8 mouse cellular contexts compared by ENCODE assay signal in genomic region chr12:72761230-72761648, GRCm38 (mm10). TPM values are rescaled to one million over a fixed set of nuclear protein-coding genes. Genes with fewer than 3 reads are reported as not detected.
DNase-seq lines count a peak whose midpoint lies in the region; ATAC-seq and TF ChIP-seq lines count a peak whose summit lies in the region.

No protein-coding gene starts in this region.

- WGBS in heart, embryonic 15.5 days, result 0% methylated on average over 31 of the region's 71 CpGs
- 1% methylated on average over 30 of the region's 71 CpGs for WGBS in forebrain, embryonic 15.5 days

- no peak for DNase-seq in heart, adult 11 months
- DNase-seq in G1E (ENCODE audit: low spot score), result no peak
- no peak for DNase-seq in left cerebral cortex, postnatal 4 days
- no peak for DNase-seq in B cell, adult 2 months
- DNase-seq in cerebellum, adult 11-12 months, result no peak

- peak overlapping the region; percentile 99 for H3K27ac ChIP-seq in heart, embryonic 15.5 days
- peak overlapping the region; percentile 99 for H3K27ac ChIP-seq in forebrain, embryonic 15.5 days (replicated peaks)

- H3K4me2 ChIP-seq in heart, embryonic 15.5 days, result peak overlapping the region; percentile 62
- peak overlapping the region; percentile 59 for H3K4me2 ChIP-seq in forebrain, embryonic 15.5 days (replicated peaks)

- H3K4me1 ChIP-seq in heart, embryonic 15.5 days (replicated peaks), result peaks cover 28% of the 10 kb centered on the region
- peaks cover 46% of the 10 kb centered on the region for H3K4me1 ChIP-seq in G1E (ENCODE audit: insufficient read depth, low read depth, low read length)
- H3K4me1 ChIP-seq in forebrain, embryonic 15.5 days, result peaks cover 25% of the 10 kb centered on the region

- peak; percentile 64 for ATAC-seq in heart, embryonic 15.5 days (replicated peaks; ENCODE audit: insufficient number of reproducible peaks, insufficient read depth, low FRiP score, low read depth)
- ATAC-seq in G1E (ENCODE audit: extremely low read depth, insufficient number of reproducible peaks, low FRiP score, poor library complexity, severe bottlenecking), result no peak
- ATAC-seq in forebrain, embryonic 15.5 days (replicated peaks), result peak; percentile 75
- ATAC-seq in megakaryocyte, adult 5-6 weeks (ENCODE audit: poor library complexity, severe bottlenecking), result peak; percentile 17

- H3K36me3 ChIP-seq in heart, embryonic 15.5 days, result no peaks in the 10 kb centered on the region
- peaks cover 11% of the 10 kb centered on the region for H3K36me3 ChIP-seq in G1E (replicated peaks)
- H3K36me3 ChIP-seq in forebrain, embryonic 15.5 days, result no peaks in the 10 kb centered on the region

- peak overlapping the region; percentile 83 for H3K4me3 ChIP-seq in heart, embryonic 15.5 days
- H3K4me3 ChIP-seq in G1E (ENCODE audit: low read depth, low read length), result peak overlapping the region; percentile 75
- H3K4me3 ChIP-seq in forebrain, embryonic 15.5 days, result peak overlapping the region; percentile 95

- H3K27me3 ChIP-seq in heart, embryonic 15.5 days, result no peaks in the 10 kb centered on the region
- H3K27me3 ChIP-seq in G1E (ENCODE audit: insufficient read depth, low read length), result no peaks in the 10 kb centered on the region
- no peaks in the 10 kb centered on the region for H3K27me3 ChIP-seq in forebrain, embryonic 15.5 days

- intact Hi-C loops in left cerebral cortex, postnatal 4 days (cut with DNase I), result no loop called here

- no peaks in the 10 kb centered on the region for H3K9me3 ChIP-seq in heart, embryonic 15.5 days (replicated peaks)
- H3K9me3 ChIP-seq in G1E (replicated peaks), result no peaks in the 10 kb centered on the region
- H3K9me3 ChIP-seq in forebrain, embryonic 15.5 days, result no peaks in the 10 kb centered on the region

- H3K9ac ChIP-seq in heart, embryonic 15.5 days, result peak overlapping the region; percentile 100
- H3K9ac ChIP-seq in forebrain, embryonic 15.5 days (replicated peaks), result peak overlapping the region; percentile 98

- TF ChIP-seq CTCF in G1E (IDR thresholded peaks at IDR 0.05; ENCODE audit: low read depth, low read length), result no peak

RNA-seq across cellular contexts. Expression of gene Ppm1a, which starts 4.0 kb away (rescaled TPM):
- 36.6 and 43.5 TPM in 2 replicates for polyA plus RNA-seq in heart, embryonic 15.5 days (2015; fragmentation: Nextera tagmentation; extraction: Ambion mirVana)
- total RNA-seq in G1E (2014; fragmentation: Nextera tagmentation) (72.7 and 75.8 TPM in 2 replicates), G1E (2017) (138 and 154 TPM in 2 replicates)
- 15.7 and 20.9 TPM in 2 replicates for polyA plus RNA-seq in G1E (2012)
- 55.2 and 66.9 TPM in 2 replicates for polyA plus RNA-seq in forebrain, embryonic 15.5 days (2015; fragmentation: Nextera tagmentation; extraction: Ambion mirVana)
- 63.4 and 66.1 TPM in 2 replicates for total RNA-seq in megakaryocyte, adult 5-6 weeks (2015)
- total RNA-seq in megakaryocyte, adult 5-6 weeks (2017), result 100 and 106 TPM in 2 replicates
- 100 to 1,000 TPM; 234 to 247 TPM for total RNA-seq in left cerebral cortex, postnatal 4 days (2021)
